Mouse (Mus musculus) gastrocnemius, adult 18-20 months (tissue): ENCODE data around the gene Entpd8. TPM values are rescaled to one million over a fixed set of nuclear protein-coding genes. Genes with fewer than 3 reads are reported as not detected.
A peak's percentile ranks its signal among the peaks of the same experiment; 100 is the strongest.

Source experiments
- DNase-seq: peaks from one replicate; pipeline ENCODE4 v3.0.0; 2021; ENCODE audit warnings: low spot score
- long read RNA-seq, 2 experiments: library from polyadenylated mRNA; stranded (forward); transcript quantifications; one replicate each; pipeline ENCODE4 v2.0.0; 2021
- total RNA-seq, 2 experiments: library from RNA; stranded (reverse); gene quantifications; 2 replicates each; pipeline ENCODE4 v1.2.3; 2021

Gene Entpd8
- total RNA-seq: not detected
- long read RNA-seq, experiment 1: 0 reads
- long read RNA-seq, experiment 2: 0 reads

- no peak for DNase-seq
Measured at GRCm38 (mm10) chr2:25080076-25080475, at the start of gene Entpd8. TSS of gene Entpd8 (plus strand) at chr2:25080304.

DNA sequence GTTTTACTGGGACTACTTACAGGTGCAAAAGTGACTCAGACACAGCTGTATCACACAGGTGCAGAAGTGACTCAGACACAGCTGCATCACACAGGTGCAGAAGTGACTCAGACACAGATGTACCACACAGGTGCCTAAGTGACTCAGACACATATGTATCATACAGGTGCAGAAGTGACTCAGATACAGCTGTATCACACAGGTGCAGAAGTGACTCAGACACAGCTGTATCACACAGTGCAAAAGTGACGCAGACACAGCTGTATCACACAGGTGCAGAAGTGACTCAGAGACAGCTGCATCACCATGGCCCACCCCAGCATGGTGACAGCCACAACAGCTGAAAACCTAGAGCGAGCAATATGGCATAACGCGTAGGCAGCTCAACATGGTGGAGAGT is 45.1 kb upstream of the Entpd8 start:
- DNase-seq: no peak

- DNase-seq: no peak
Measured at GRCm38 (mm10) chr2:25040089-25040488, 40.0 kb upstream of the Entpd8 start.

DNA sequence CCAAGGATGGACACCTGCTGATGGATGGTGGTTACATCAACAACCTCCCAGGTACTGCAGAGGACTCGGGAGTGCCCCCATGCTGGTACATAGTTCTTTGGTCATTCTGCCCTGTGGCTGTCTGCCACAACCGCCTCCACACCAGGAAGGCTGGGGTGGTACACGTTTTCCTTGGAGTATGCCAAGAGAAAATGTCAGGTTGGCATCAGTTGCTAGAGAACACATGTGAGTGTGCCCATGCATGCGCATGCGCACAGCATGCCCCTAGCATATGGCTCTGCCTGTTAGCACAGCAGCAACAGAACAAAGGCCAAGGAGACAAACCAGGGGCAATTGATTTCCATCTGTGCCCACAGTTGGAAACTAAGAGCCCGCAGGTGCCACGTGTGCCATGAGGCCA is 29.2 kb upstream of the Entpd8 start:
- no peak for DNase-seq

DNA sequence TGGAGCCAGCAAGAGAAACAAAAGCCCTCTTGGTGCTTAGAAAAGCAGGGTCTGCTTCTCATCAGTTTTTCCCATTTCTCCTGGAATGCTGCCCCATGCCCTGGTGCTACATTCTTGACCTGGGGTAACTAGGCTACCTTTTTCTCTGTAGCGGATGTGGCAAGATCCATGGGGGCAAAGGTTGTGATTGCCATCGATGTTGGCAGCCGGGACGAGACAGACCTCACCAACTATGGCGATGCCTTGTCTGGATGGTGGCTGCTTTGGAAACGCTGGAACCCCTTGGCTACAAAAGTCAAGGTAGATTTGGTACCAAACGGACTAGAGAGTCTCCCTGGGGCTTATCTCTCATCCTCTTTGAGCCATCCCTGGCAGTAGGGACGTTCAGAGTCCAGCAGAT is 28.7 kb upstream of the Entpd8 start:
- no peak for DNase-seq

DNA sequence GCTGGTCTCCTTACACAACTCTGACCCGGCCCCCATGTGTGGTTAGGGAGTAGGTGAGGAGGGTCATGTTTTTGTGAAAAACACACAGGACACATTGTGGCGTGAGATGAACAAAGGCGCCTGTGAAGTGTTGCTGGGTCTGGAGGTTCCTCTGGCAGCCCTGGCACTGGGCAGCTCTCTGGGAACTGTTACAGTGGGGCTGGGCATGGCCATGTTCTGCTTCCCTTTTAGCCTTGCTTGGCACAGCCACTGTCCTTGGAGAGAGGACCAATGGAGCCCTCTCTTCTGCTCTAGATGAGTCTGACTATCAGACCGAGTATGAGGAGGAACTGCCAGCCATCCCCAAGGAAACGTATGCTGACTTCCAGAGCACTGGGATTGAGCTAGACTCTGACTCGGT is 27.0 kb upstream of the Entpd8 start:
- no peak for DNase-seq

DNA sequence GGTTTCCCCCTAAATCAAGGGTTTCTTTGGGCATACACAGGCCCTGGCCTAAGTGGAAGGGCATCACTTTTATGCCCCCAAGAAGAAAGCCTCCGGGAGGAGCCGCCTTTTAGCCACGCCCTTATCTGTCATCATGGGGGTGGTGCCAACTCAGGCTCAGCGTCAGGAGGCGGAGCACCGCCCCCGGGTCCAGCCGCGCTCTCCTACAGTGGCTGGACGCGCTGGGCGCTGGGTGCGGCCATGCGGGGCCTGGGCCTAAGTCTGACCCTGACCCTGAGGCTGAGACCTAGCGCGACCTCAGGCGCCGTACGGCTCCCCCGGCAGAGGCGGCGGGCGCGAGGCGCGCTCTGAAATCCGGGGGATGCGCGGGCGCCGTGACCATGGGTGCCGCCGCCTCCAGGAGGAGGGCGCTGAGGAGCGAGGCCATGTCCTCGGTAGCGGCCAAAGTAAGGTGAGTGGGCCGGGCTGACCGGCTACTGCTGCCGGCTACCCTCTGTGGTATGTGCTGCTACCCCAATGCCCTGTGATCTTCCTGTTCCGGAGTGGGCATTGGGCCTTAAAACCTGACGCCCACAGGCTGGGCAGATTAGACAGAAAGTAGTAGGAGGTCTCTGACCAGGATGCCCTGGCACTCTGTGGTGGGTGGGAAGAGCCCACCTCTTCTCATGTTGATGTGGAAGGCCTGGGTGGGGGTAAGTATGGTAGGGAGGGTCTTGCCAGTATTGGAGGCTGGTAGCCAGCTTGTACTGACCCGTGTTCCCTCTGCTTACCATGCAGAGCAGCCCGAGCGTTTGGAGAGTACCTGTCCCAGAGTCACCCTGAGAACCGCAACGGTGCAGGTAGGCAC is 25.7 kb upstream of the Entpd8 start, which contains the start of gene Nsmf:
Nsmf (plus strand) TSS at position 135 of the 847 bp plus-strand sequence.
- peak; percentile 88 for DNase-seq

GRCm38 (mm10) chr2:25055068-25055405 is 25.1 kb upstream of the Entpd8 start:
- DNase-seq: no peak

GRCm38 (mm10) chr2:25055409-25056155 is 24.5 kb upstream of the Entpd8 start:
- no peak for DNase-seq

DNA sequence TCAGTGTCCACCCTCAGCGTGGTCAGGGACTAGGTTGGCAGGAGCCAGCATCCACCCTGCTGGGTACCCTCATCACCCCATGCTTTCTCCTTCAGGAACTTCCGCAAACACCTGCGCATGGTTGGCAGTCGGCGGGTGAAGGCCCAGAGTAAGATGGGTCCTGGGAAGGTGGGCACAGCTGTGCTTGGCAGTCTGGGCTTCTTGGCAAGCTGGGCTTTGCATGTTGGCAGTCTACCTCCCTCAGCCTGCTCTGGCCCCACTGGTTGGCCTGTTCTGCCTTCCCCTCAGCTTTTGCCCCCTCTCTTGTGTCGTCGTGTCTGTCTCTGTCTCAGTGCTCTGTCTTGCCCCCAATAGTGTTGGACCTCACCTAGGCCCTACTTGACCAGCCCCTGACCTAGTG is 21.2 kb upstream of the Entpd8 start:
- no peak for DNase-seq

- no peak for DNase-seq
Measured at GRCm38 (mm10) chr2:25063523-25063922, 16.6 kb upstream of the Entpd8 start.

- DNase-seq: no peak
Measured at GRCm38 (mm10) chr2:25064285-25064684, 15.8 kb upstream of the Entpd8 start.

- DNase-seq: no peak
Measured at GRCm38 (mm10) chr2:25065537-25065936, 14.6 kb upstream of the Entpd8 start.

DNA sequence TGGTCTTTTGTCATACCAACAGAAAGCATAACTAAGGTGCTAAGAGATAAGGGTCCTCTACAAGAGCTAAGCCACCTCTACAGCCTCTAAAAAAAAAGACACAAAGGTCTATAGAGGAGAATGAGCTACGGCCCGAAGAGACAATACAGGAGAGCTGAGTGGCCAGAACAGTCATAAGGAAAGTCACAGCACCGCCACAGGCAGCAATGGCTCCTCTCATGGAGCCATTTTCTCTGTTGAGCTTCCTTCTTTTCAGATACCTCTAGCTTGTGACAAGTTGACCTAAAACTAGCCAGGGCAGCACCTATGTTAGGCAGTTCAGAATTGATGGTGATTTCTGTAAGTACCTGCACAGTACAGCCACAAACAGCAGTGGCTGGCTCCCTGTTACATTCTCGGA is 13.6 kb upstream of the Entpd8 start:
- DNase-seq: no peak

GRCm38 (mm10) chr2:25069537-25069936 is 10.6 kb upstream of the Entpd8 start:
- no peak for DNase-seq

GRCm38 (mm10) chr2:25072398-25072797 is 7.7 kb upstream of the Entpd8 start:
- DNase-seq: no peak

DNA sequence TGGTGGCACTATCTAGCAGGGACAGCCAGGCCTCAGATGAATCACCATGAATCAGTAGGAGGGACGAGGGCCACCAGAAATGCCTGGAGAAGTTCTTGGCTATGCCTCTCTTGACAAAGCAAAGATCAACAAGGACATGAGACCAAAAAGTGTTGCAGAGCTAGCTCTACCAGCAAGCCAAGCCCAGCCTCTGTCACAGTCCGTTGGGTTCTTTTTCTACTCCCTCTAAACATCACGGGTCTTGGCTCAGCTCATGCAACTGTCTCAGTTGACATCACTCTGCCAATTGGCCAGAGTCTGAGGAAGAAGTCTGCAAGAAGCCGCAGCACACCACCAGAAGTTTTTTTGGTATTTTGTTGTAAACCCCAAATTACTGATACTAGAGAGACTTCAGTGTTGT is 4.6 kb upstream of the Entpd8 start:
- DNase-seq: peak; percentile 27

DNA sequence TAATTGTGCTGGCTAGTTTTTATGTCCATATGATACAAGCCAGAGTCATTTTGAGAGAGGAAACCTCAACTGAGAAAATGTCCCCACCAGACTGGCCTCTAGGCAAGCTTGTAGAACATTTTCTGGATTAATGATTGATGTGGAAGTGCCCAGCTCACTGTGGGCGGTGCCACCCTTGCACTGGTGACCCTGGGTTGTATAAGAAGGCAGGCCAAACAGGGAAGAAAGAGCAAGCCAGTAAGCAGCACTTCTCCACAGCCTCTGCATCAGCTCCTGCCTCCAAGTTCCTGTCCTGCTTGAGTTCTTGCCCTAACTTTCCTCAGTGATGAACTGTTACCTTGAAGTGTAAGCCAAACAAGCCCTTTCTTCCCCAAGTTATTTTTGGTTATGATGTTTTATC is 1.1 kb upstream of the Entpd8 start:
- no peak for DNase-seq

GRCm38 (mm10) chr2:25083697-25084096 is 3.6 kb downstream of the Entpd8 start:
- DNase-seq: no peak

GRCm38 (mm10) chr2:25085571-25085970 is 5.5 kb downstream of the Entpd8 start:
- DNase-seq: no peak

DNA sequence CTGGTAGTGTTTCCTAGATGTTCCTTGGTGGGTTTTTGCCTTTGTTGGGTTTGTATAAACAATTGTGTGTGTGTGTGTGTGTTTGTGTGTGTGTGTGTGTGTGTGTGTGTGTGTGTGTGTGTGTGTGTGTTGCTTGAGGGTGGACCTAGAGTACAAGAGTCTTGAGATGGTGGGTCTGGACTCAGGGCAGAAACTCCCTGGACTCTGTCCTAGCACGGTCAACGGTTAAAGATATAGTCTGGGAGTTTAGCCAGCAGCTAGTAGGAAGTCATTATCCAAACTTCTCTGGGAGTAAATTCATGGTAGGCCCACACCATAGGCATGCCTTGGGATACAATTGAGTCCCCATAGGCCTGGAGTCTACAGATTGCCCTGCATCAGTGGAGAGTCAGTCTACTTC is 7.7 kb downstream of the Entpd8 start:
- DNase-seq: no peak

- no peak for DNase-seq
Measured at GRCm38 (mm10) chr2:25088636-25089035, 8.5 kb downstream of the Entpd8 start.

DNA sequence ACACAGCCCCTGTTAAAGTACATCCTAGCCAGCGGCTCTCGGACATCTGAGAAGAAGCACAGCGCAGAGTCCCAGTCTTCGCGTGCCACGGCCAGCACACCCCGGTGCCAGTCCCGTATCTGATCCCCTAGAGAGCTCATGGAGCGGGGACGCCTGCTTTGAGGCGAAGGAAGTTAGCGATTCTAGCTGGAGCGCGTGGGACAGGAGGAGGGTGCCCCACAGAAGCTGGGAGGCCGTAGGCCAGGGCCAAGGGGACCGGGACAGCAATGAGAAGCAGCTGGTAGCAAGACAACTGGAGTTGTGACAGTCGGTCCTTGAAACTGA is 14.6 kb downstream of the Entpd8 start:
- no peak for DNase-seq
